Mouse (Mus musculus) natural killer cell, adult 2 months (primary cell): ENCODE data around the gene Cdk15.

Experiments used
- DNase-seq, 2 experiments: peaks; one replicate each; pipeline ENCODE4 v3.0.0; 2022; ENCODE audit warnings: low spot score in 2 of 2

Cdk15 gene

DNA sequence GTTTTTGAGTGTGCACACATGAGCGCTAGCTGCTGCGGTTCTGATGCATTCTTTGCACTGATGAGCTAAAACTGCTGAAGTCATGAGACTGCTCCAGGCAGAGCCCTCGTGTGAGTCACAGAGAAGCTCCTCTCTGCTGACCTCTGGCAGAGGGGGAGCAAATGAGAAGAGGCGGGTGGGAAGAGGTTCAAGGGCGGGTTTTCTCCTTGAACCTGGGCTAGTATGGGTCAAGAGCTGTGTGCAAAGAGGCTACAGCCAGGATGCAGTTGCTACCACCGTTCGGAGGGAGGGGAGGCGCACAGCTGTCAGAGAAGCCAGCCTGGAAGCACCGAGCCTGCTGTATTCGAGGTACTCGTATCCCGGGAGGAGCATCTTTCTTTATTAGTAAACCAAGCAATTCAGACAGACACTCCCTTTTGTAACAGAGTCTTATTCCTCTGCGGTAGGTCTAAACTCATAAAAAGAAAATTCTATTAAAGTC is at the start of gene Cdk15:
Gene Cdk15, plus strand, starts transcription at position 156 of the 481 bp plus-strand sequence.
- DNase-seq, result no peak

- no peak for DNase-seq
Measured at GRCm38 (mm10) chr1:59208331-59208730, 48.4 kb upstream of the Cdk15 start.

DNA sequence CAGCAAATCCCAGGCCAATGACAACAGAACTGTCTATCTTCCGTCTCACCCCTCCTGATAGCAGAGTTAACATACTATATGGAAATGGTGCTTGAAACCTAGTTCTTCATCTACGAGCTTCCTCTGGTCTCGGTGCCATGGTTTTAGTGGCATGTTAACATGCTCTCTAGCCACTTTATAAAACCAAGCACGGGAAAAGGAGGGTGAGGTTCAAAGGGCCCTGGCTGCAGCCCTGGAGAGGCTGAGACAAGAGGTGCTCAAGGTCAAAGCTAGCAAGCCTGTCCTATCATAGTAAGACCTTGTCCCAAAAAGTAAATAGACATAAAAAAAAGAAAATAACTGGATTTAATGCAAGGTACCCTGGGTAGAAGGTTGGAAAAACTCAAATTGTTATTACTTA is 45.1 kb upstream of the Cdk15 start:
- no peak for DNase-seq

DNA sequence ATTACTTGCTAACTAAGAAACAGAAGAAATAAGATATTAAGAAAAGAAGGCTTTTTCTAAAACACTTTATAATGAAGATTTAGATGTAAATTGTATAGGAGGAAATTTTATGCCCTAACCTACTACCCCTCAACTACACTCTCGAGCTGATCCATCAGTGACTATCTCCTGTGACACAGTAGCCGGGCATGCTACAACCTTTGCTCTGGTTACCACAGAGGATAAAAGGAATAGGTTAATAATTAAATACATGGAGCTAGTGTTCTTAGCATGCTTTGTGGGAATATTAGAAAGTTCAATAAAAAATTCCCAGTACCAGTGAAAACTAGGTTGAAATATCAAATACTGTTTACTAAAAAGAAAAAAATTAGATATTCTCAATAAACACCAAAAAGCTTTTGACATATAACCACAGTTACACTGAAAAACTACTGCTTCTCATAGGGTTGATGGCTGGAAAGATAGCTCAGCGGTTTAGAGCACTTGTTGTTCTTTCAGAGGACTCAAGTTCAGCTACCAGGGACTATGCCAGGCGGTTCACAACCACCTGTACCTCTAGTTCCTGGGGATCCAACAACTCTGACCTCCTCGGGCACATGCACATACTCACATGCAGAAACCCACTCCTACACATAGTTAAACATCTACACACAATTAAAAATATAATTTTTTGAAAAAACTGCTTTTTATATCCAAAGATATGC is 44.5 kb upstream of the Cdk15 start:
- DNase-seq, result no peak

DNA sequence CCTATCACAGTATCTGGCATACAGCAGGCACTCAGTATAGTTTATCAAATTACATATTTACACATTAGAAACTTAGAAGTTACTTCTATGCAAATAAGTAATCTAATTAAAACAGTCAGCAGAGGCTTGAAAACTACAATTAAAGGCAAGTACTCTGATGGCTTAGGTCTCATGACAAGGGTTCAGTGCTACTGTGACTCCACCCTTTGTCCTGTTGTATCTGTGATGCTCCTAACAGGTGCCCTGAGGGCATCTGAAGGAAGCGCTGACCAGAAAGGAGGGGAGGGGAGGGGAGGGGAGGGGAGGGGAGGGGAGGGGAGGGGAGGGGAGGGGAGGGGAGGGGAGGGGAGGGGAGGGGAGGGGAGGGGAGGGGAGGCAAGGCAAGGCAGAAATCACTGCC is 43.8 kb upstream of the Cdk15 start:
- no peak for DNase-seq

- DNase-seq, result no peak
Measured at GRCm38 (mm10) chr1:59215446-59215845, 41.3 kb upstream of the Cdk15 start.

GRCm38 (mm10) chr1:59220371-59220770 is 36.3 kb upstream of the Cdk15 start:
- no peak for DNase-seq

GRCm38 (mm10) chr1:59221591-59221990 is 35.1 kb upstream of the Cdk15 start:
- no peak for DNase-seq

GRCm38 (mm10) chr1:59222101-59222825 is 34.4 kb upstream of the Cdk15 start:
- DNase-seq, result no peak

DNA sequence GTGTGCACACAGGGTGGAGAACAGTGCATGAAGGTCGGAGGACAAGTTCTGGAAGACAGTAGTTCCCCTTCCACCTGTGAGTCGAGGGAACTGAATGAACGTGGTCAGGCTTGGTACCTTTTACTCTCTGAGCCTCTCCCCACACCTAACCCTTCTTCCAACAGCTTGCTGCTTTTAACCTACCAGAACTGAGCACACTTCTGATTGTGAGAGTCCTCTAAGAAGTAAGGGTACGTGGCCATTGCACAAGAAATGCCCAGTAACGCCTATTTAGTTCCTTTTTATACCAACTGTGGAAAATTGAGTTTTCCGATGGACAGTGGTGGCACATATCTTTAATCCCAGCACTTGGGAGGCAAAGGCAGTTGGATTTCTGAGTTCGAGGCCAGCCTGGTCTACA is 28.2 kb upstream of the Cdk15 start:
- DNase-seq, result no peak

DNA sequence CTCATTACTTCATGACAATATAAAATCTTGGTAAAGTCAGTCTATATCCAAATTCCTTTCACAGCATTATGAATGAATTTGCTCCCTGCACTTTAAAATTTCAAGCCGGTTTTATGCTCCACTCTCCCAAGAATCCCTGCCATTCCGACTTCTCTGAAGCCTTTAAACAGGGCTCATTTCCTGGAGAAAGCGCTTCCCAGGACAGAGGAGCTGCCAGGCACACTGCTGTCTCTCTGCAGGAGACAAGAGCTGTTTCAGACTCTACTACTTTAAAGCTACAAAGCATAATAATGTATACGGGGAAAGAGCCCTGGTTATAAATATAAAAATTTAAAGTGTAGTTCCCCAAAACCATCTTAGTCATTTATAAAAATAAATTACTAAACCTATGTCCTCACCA is 27.5 kb upstream of the Cdk15 start:
- no peak for DNase-seq

- peak; percentile 93 to 95 for DNase-seq
Measured at GRCm38 (mm10) chr1:59236856-59237441, 19.8 kb upstream of the Cdk15 start, which contains the start of gene Als2. Gene Als2 (minus strand): TSS chr1:59237231.

DNA sequence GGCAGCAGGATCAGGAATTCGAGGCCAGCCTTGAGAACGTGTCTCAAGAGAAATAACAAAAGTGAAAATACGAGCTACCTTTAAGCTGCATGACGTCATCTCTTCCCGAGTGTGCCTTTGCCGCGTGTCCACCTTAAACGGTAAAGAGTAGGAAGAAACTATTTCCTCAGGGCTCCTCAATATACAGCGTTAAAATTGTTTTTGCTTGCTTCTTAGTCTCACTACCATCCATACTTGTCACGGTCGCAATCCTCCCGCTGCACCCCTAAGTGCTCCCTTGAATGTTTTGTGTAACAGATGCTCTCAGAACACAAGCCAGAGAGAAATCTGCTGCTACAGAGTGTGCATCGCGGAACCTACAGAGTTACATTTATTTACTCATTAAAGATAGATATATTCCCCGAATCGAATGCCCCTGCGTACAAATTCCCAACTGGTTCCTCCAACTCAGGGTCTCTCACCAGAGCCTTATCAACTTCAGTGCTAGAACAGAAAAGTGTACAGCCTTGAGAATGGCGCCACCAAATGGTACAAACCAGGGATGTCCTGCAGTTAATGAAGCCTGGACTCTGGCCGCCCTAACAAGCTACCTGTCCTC is 19.0 kb upstream of the Cdk15 start:
- peak; percentile 71 to 78 for DNase-seq

DNA sequence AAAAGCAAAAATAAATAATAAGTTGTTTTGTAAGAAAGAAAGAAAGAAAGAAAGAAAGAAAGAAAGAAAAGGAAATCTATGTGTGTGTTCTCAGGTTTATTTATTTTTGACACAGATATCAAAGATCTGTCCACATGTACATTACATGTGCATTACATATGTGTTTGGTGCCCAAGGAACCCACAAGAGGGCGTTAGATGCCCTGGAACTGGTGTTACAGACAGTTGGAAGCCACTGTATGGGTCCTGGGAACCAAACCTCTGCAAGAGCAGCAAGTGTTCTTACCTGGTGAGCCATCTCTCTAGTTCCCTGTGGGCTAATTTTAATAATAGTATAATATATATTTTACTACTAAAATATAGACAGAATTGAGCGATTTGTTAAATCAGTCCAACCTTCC is 12.9 kb upstream of the Cdk15 start:
- DNase-seq, result no peak

DNA sequence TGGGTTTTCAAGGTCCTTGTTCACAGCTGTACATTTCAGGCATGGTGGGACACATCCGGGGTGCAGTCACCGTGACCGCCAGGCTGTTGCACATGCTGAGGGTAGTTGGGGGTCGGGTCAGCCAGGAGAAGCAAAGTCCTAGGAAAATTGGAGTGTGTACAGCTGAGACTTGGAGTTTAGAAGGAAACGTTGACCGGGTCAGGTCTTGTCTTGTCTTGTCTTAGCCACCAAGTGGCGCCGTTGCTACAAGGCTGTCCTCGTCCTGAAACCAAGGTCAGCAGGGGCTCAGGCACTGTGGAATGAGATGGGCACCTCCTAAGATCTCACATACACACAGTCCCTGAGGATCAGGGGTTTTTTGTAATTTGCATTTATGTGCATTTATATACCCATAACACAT is 9.1 kb upstream of the Cdk15 start:
- peak in 1 of 2 experiments; percentile 19 for DNase-seq

GRCm38 (mm10) chr1:59252762-59253161 is 3.9 kb upstream of the Cdk15 start:
- no peak for DNase-seq

GRCm38 (mm10) chr1:59253301-59253909 is 3.3 kb upstream of the Cdk15 start:
- DNase-seq, result no peak

- no peak for DNase-seq
Measured at GRCm38 (mm10) chr1:59257736-59258135, 1.0 kb downstream of the Cdk15 start.

DNA sequence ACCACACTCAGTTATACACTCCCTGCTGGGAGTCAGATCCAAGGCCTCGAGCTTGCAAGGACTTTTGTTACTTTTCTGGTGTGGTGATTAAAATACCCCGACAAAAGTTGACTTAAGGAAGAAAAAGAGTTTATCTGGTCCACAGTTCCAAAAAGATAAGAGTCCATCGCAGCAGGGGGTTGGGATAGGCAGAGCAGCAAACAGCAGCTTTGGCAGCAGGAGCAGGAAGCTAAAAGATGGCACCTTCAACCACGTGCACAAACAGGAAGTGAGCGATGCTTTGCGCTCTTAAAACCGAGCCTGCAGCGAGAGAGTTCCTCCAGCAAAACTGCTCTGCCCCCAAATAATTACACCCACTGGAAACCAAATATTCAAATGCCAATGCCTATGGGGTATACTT is 12.2 kb downstream of the Cdk15 start:
- no peak for DNase-seq

- no peak for DNase-seq
Measured at GRCm38 (mm10) chr1:59269466-59269865, 12.8 kb downstream of the Cdk15 start.

DNA sequence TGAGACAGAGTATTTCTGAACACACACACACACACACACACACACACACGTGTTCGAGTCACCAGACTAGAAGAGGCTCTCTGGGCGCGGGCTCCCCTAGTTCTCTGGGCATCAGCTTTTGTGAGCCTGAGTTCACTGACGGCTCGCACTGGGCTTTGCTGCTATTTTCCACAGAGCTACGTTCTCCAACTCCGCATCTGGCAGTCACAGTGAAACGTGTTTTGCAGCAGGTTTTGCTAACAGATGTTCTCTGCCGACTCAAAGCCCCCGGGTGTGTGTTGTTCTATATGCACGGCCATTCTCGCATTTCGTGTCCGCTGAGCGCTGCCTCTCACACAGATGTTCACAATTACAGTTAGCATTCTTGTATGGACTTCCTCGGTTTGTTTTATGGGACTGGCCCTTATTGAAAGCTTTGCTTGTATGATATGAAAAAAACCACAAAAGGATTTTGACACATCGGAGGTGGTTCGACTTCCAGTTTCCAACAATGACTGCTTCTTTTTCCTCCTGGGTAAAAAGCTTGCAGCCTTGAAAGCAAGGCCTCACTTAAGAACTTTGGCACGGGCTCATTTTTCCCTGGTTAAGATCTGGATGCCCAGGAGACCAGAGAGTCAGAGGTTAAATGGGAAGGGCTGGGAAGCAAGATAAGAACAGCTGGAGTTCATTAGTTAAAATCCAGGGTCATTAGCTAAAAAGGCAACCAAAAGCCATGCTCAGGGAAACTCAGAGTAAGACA is 13.4 kb downstream of the Cdk15 start:
- DNase-seq, result no peak
